Comparison of ENCODE assay signal across 18 mouse cellular contexts in the genomic region with DNA sequence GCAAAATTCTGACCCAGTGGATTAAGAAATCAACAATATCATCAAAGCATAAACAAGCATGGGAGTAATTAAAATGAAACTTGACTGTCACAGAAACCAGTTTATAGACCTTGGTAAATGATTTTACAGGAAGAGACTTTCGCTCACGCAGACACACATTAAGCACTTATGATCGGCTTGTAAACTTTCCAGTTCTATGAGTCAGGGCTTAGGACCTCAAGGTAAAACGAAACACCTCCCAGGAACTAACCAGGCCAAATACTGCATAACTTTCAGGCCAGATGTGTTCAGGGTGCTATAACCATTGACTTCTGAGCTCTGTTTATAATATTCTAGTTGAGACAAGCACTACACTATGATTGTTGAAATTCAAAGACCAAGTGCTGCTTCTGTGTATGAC.
"Had no signal": no experiment of that assay in that cellular context is flagged by ENCODE, and none has a peak within 500 bp of the region (broad histone marks: within the 10 kb centered on the region; RNA-seq: fewer than 3 reads in every experiment).

No protein-coding gene starts in this region.

- H3K4me2 ChIP-seq: limb, embryonic 13.5 days; liver, embryonic 11.5 days; liver, embryonic 15.5 days; midbrain, embryonic 12.5 days; neural tube, embryonic 13.5 days had no signal

- H3K27ac ChIP-seq: limb, embryonic 13.5 days; liver, embryonic 15.5 days; macrophage; midbrain, embryonic 12.5 days; neural tube, embryonic 13.5 days had no signal

- H3K4me3 ChIP-seq: limb, embryonic 13.5 days; liver, embryonic 15.5 days; megakaryocyte, embryonic 14.5 days; midbrain, embryonic 12.5 days; neural tube, embryonic 13.5 days had no signal

- DNase-seq: kidney, adult 11 months; kidney, adult 9 months; kidney, postnatal 10 days; layer of hippocampus, postnatal 36 days; lung, adult 2 months; lung, postnatal 10 days; retina, postnatal 1 day; right cerebral cortex, postnatal 4 days; thymus, adult 18-20 months; thymus, postnatal 14 days had no signal

- ATAC-seq: midbrain, embryonic 16.5 days had no signal

- H3K9me3 ChIP-seq: limb, embryonic 13.5 days; liver, embryonic 15.5 days; midbrain, embryonic 12.5 days; neural tube, embryonic 13.5 days had no signal

- H3K4me1 ChIP-seq: limb, embryonic 13.5 days; liver, embryonic 15.5 days; midbrain, embryonic 12.5 days had no signal

- H3K36me3 ChIP-seq: limb, embryonic 13.5 days; liver, embryonic 15.5 days; midbrain, embryonic 12.5 days; neural tube, embryonic 13.5 days had no signal

- H3K27me3 ChIP-seq: limb, embryonic 13.5 days; liver, embryonic 15.5 days; megakaryocyte, embryonic 14.5 days; midbrain, embryonic 12.5 days; neural tube, embryonic 13.5 days had no signal

- H3K9ac ChIP-seq: limb, embryonic 13.5 days; liver, embryonic 15.5 days; midbrain, embryonic 12.5 days; neural tube, embryonic 13.5 days had no signal
